Mouse (Mus musculus) megakaryocyte, embryonic 14.5 days (primary cell): ENCODE measurements around the gene Fibcd1.

Experiments used
- FLI1 ChIP-seq: IDR thresholded peaks from 2 replicates; pipeline ENCODE4 v1.6.1; 2012; ENCODE audit warnings: low read length, inconsistent platforms, mixed read lengths
- GATA1 ChIP-seq: IDR thresholded peaks from 3 replicates; pipeline ENCODE4 v1.6.1; 2012; ENCODE audit warnings: mixed read lengths, low read length, inconsistent platforms, borderline replicate concordance

GRCm38 (mm10) chr2:31864891-31865290 lies 19.1 kb upstream of the Fibcd1 start:
- TF ChIP-seq GATA1 = no peak
- no peak for TF ChIP-seq FLI1
